Mouse (Mus musculus) mature B cell (primary cell): ENCODE data around the gene Hmgb1.
"Not testable (repeated sequence)": the region's sequence is repeated elsewhere in the genome, so short reads cannot be mapped to it uniquely, and the experiment has no call there.

Experiments used
- in situ Hi-C: fragments of 300-500 bp; cut with MboI; formaldehyde crosslinking; loops from 2 replicates; pipeline ENCODE4 v1.14.3; 2019

Hmgb1 gene

GRCm38 (mm10) chr5:149147386-149148000 lies 36.8 kb downstream of the Hmgb1 start:
- in situ Hi-C loops, result no loop called here

- in situ Hi-C loops, result no loop called here
Observed at GRCm38 (mm10) chr5:149146691-149147090, 37.6 kb downstream of the Hmgb1 start.

- in situ Hi-C loops, result no loop called here
Observed at GRCm38 (mm10) chr5:149143766-149144375, 40.4 kb downstream of the Hmgb1 start.

GRCm38 (mm10) chr5:149141155-149141554 lies 43.1 kb downstream of the Hmgb1 start:
- in situ Hi-C loops, result not testable (repeated sequence)

GRCm38 (mm10) chr5:149140336-149140735 lies 44.0 kb downstream of the Hmgb1 start:
- in situ Hi-C loops, result no loop called here

GRCm38 (mm10) chr5:149138087-149138486 lies 46.2 kb downstream of the Hmgb1 start:
- in situ Hi-C loops, result not testable (repeated sequence)

GRCm38 (mm10) chr5:149137447-149137846 lies 46.8 kb downstream of the Hmgb1 start:
- in situ Hi-C loops, result no loop called here

- in situ Hi-C loops, result no loop called here
Observed at GRCm38 (mm10) chr5:149136933-149137365, 47.3 kb downstream of the Hmgb1 start.

- in situ Hi-C loops, result no loop called here
Observed at GRCm38 (mm10) chr5:149135455-149136354, 48.6 kb downstream of the Hmgb1 start.

GRCm38 (mm10) chr5:149134751-149135454 lies 49.4 kb downstream of the Hmgb1 start:
- in situ Hi-C loops, result no loop called here

- in situ Hi-C loops, result no loop called here
Observed at GRCm38 (mm10) chr5:149128473-149128872, 55.8 kb downstream of the Hmgb1 start.

GRCm38 (mm10) chr5:149123795-149124194 lies 60.5 kb downstream of the Hmgb1 start:
- in situ Hi-C loops, result no loop called here

GRCm38 (mm10) chr5:149119341-149119881 lies 64.9 kb downstream of the Hmgb1 start:
- in situ Hi-C loops, result no loop called here

GRCm38 (mm10) chr5:149117815-149118547 lies 66.3 kb downstream of the Hmgb1 start:
- in situ Hi-C loops, result no loop called here

- in situ Hi-C loops, result no loop called here
Observed at GRCm38 (mm10) chr5:149114587-149114986, 69.7 kb downstream of the Hmgb1 start.

- in situ Hi-C loops, result no loop called here
Observed at GRCm38 (mm10) chr5:149114034-149114433, 70.3 kb downstream of the Hmgb1 start.

GRCm38 (mm10) chr5:149113439-149113838 lies 70.8 kb downstream of the Hmgb1 start:
- in situ Hi-C loops, result no loop called here

- in situ Hi-C loops, result no loop called here
Observed at GRCm38 (mm10) chr5:149112559-149112958, 71.7 kb downstream of the Hmgb1 start.

- in situ Hi-C loops, result no loop called here
Observed at GRCm38 (mm10) chr5:149109220-149109619, 75.1 kb downstream of the Hmgb1 start.

- in situ Hi-C loops, result no loop called here
Observed at GRCm38 (mm10) chr5:149108178-149108577, 76.1 kb downstream of the Hmgb1 start.

GRCm38 (mm10) chr5:149107566-149107965 lies 76.7 kb downstream of the Hmgb1 start:
- in situ Hi-C loops, result no loop called here
